11 mouse cellular contexts compared by ENCODE assay signal in genomic region chr5:53187245-53187644, GRCm38 (mm10). TPM values are rescaled to one million over a fixed set of nuclear protein-coding genes. Genes with fewer than 3 reads are reported as not detected.
DNase-seq lines count a peak whose midpoint lies in the region; ATAC-seq and TF ChIP-seq lines count a peak whose summit lies in the region.
"Had no signal": no experiment of that assay in that cellular context is flagged by ENCODE, and none has a peak within 500 bp of the region (broad histone marks: within the 10 kb centered on the region; RNA-seq: fewer than 3 reads in every experiment).

No protein-coding gene starts in this region.

- TF ChIP-seq EP300 in lung, postnatal 0 days (IDR thresholded peaks at IDR 0.05), result no peak

- WGBS in hindbrain, embryonic 16.5 days, result 62% methylated on average over 10 of the region's 10 CpGs
- 69% methylated on average over 10 of the region's 10 CpGs for WGBS in hindbrain, embryonic 14.5 days
- WGBS in lung, postnatal 0 days, result 47% methylated on average over 10 of the region's 10 CpGs

- ATAC-seq in cerebellum, adult (ENCODE audit: insufficient number of reproducible peaks, low FRiP score, low TSS enrichment), result peak; percentile 52; the same call in 1 of the 2 replicates
- ATAC-seq in hindbrain, embryonic 16.5 days, result peak; percentile 28; the same call in 1 of the 2 replicates
- no peak for ATAC-seq in hindbrain, embryonic 14.5 days (ENCODE audit: low FRiP score)
- ATAC-seq in lung, postnatal 0 days, result no peak
- ATAC-seq: midbrain, embryonic 13.5 days had no signal

- H3K9ac ChIP-seq in hindbrain, embryonic 16.5 days (ENCODE audit: low read depth, low read length), result no peak overlapping the region
- H3K9ac ChIP-seq in hindbrain, embryonic 14.5 days, result no peak overlapping the region
- H3K9ac ChIP-seq in lung, postnatal 0 days (replicated peaks; ENCODE audit: low read depth), result no peak overlapping the region
- H3K9ac ChIP-seq: midbrain, embryonic 13.5 days had no signal

- no peaks in the 10 kb centered on the region for H3K36me3 ChIP-seq in hindbrain, embryonic 16.5 days (ENCODE audit: control insufficient read depth, insufficient read depth, low read length)
- H3K36me3 ChIP-seq in hindbrain, embryonic 14.5 days (replicated peaks; ENCODE audit: control insufficient read depth, insufficient read depth), result no peaks in the 10 kb centered on the region
- H3K36me3 ChIP-seq in lung, postnatal 0 days (ENCODE audit: insufficient read depth, low read length), result no peaks in the 10 kb centered on the region
- H3K36me3 ChIP-seq: midbrain, embryonic 13.5 days had no signal

- H3K27ac ChIP-seq in hindbrain, embryonic 16.5 days (ENCODE audit: low read depth, low read length), result no peak overlapping the region
- H3K27ac ChIP-seq in hindbrain, embryonic 14.5 days, result no peak overlapping the region
- no peak overlapping the region for H3K27ac ChIP-seq in lung, postnatal 0 days (ENCODE audit: low read length)
- H3K27ac ChIP-seq: midbrain, embryonic 13.5 days had no signal

- DNase-seq in cerebellum, adult 9-10 months, result no peak
- no peak for DNase-seq in hindbrain, embryonic 14.5 days (ENCODE audit: low spot score)
- peak; percentile 53 for DNase-seq in retina, postnatal 1 day
- DNase-seq in retina, embryonic 14.5 days (ENCODE audit: low spot score), result no peak
- peak; percentile 52 for DNase-seq in right cerebral cortex, postnatal 25 days
- DNase-seq in lung, postnatal 0 days (ENCODE audit: low spot score), result no peak
- DNase-seq: kidney, postnatal 25 days; thymus, adult 2 months had no signal

- H3K27me3 ChIP-seq in hindbrain, embryonic 16.5 days (replicated peaks; ENCODE audit: control insufficient read depth, insufficient read depth, low read length), result no peaks in the 10 kb centered on the region
- H3K27me3 ChIP-seq in hindbrain, embryonic 14.5 days (ENCODE audit: control insufficient read depth, insufficient read depth, low read length), result no peaks in the 10 kb centered on the region
- H3K27me3 ChIP-seq in lung, postnatal 0 days (replicated peaks; ENCODE audit: insufficient read depth, low read length), result no peaks in the 10 kb centered on the region
- H3K27me3 ChIP-seq: midbrain, embryonic 13.5 days had no signal

- no peak overlapping the region for H3K4me3 ChIP-seq in hindbrain, embryonic 16.5 days (ENCODE audit: low read length)
- H3K4me3 ChIP-seq in hindbrain, embryonic 14.5 days (replicated peaks; ENCODE audit: low read length), result no peak overlapping the region
- H3K4me3 ChIP-seq in lung, postnatal 0 days (ENCODE audit: low read depth, low read length), result no peak overlapping the region
- H3K4me3 ChIP-seq: midbrain, embryonic 13.5 days had no signal

- no peak overlapping the region for H3K4me2 ChIP-seq in hindbrain, embryonic 16.5 days (ENCODE audit: low read length)
- H3K4me2 ChIP-seq in hindbrain, embryonic 14.5 days (replicated peaks), result no peak overlapping the region
- no peak overlapping the region for H3K4me2 ChIP-seq in lung, postnatal 0 days (replicated peaks; ENCODE audit: low read depth, low read length)
- H3K4me2 ChIP-seq: midbrain, embryonic 13.5 days had no signal

- no peaks in the 10 kb centered on the region for H3K9me3 ChIP-seq in hindbrain, embryonic 16.5 days (ENCODE audit: control insufficient read depth, low read length)
- no peaks in the 10 kb centered on the region for H3K9me3 ChIP-seq in hindbrain, embryonic 14.5 days (ENCODE audit: control insufficient read depth, low read length)
- no peaks in the 10 kb centered on the region for H3K9me3 ChIP-seq in lung, postnatal 0 days (ENCODE audit: low read length)
- H3K9me3 ChIP-seq: midbrain, embryonic 13.5 days had no signal

- no peak for TF ChIP-seq CTCF in lung, postnatal 0 days (IDR thresholded peaks at IDR 0.05)

- H3K4me1 ChIP-seq in hindbrain, embryonic 16.5 days (ENCODE audit: control insufficient read depth, insufficient read depth, low read depth, low read length), result no peaks in the 10 kb centered on the region
- H3K4me1 ChIP-seq in hindbrain, embryonic 14.5 days (replicated peaks; ENCODE audit: control insufficient read depth, insufficient read depth, low read length), result no peaks in the 10 kb centered on the region
- no peaks in the 10 kb centered on the region for H3K4me1 ChIP-seq in lung, postnatal 0 days (ENCODE audit: insufficient read depth, low read depth, low read length)

RNA-seq across cellular contexts. Expression of gene Sel1l3, which starts 26.5 kb away (rescaled TPM):
- polyA plus RNA-seq in hindbrain, embryonic 16.5 days (2015; fragmentation: Nextera tagmentation; extraction: Ambion mirVana), result 5.6 and 6.2 TPM in 2 replicates
- polyA plus RNA-seq in hindbrain, embryonic 14.5 days (2014; fragmentation: Nextera tagmentation; extraction: Ambion mirVana), result 7.7 and 8.2 TPM in 2 replicates
- polyA plus RNA-seq in lung, postnatal 0 days (2015; fragmentation: Nextera tagmentation; extraction: Ambion mirVana), result 1.7 and 2.0 TPM in 2 replicates

Comparison
In these comparisons a context has a peak if more than half of its experiments do, and no peak if none do; other contexts are left out.
1. ATAC-seq: peak in cerebellum, adult (single experiment) and hindbrain, embryonic 16.5 days (single experiment); none in hindbrain, embryonic 14.5 days (single experiment) and lung, postnatal 0 days (single experiment).
2. DNase-seq: peak in retina, postnatal 1 day (single experiment) and right cerebral cortex, postnatal 25 days (single experiment); none in cerebellum, adult 9-10 months (single experiment), hindbrain, embryonic 14.5 days (single experiment), retina, embryonic 14.5 days (single experiment) and lung, postnatal 0 days (single experiment).